Mouse (Mus musculus) embryonic facial prominence, embryonic 10.5 days (tissue): Measurements from ENCODE around the gene Prpsap2. TPM values are rescaled to one million over a fixed set of nuclear protein-coding genes. Genes with fewer than 3 reads are reported as not detected.

ENCODE experiments used
- DNase-seq: peaks from one replicate; pipeline ENCODE4 v3.0.0-alpha.2; 2017; ENCODE audit warnings: low spot score
- H3K27ac ChIP-seq: fragments of 300-500 bp; sonication (generic); replicated peaks from 2 replicates; pipeline ENCODE4 v1.5.1; 2016; ENCODE audit warnings: mild to moderate bottlenecking
- H3K27me3 ChIP-seq: fragments of 300-500 bp; sonication (generic); replicated peaks from 2 replicates; pipeline ENCODE4 v1.6.1; 2016; ENCODE audit warnings: low read depth, mild to moderate bottlenecking; ENCODE audit not compliant: poor library complexity, severe bottlenecking
- H3K36me3 ChIP-seq: fragments of 300-500 bp; sonication (generic); replicated peaks from 2 replicates; pipeline ENCODE4 v1.6.1; 2016; ENCODE audit warnings: mild to moderate bottlenecking, moderate library complexity
- H3K4me1 ChIP-seq: fragments of 300-500 bp; sonication (generic); 2 replicates; pipeline ENCODE4 v1.6.1; 2016
- H3K4me3 ChIP-seq: fragments of 300-500 bp; sonication (generic); 2 replicates; pipeline ENCODE4 v1.5.1; 2016; ENCODE audit warnings: mild to moderate bottlenecking, moderate library complexity
- H3K9me3 ChIP-seq: fragments of 300-500 bp; sonication (generic); 2 replicates; pipeline ENCODE4 v1.6.1; 2016; ENCODE audit warnings: mild to moderate bottlenecking
- WGBS: fragments of 180-500 bp; shearing (Covaris S2); methylation state at CpG from one replicate; pipeline ENCODE4 v1.1.7; 2016; 5-methylcytosine and 5-hydroxymethylcytosine counted together
- polyA plus RNA-seq: library from polyadenylated mRNA; unstranded; fragments of >200 nt; fragmentation: Nextera tagmentation; extraction: Ambion mirVana; gene quantifications from 2 replicates; pipeline ENCODE4 v1.2.1, GENCODE M21; 2016

Prpsap2 gene
- polyA plus RNA-seq, 1 experiment from 2014 or later: 34.9 TPM

DNA sequence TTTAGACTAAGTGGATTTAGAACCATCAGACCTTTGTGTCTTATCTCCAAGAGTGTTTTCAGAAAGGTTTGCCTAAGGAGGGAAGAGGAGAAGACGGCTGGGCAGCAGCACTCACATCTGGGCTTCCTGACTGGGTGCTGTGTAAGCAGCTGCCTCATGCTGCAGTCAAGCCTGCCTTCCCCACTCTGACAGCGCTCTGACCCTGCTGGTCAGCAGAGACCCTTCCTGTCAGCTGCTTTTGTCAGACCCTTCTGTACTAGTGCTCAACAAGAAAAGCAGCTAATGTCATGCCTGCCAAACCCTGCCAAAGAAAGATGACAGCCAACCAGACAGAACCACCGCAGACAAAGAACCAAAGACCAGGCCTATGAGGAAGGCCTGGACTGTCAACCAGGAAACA lies 18.1 kb downstream of the Prpsap2 start:
- 82% methylated on average over 3 of the region's 3 CpGs for WGBS
- no peak overlapping the region for H3K4me3 ChIP-seq
- H3K4me1 ChIP-seq: no peaks in the 10 kb centered on the region
- peaks cover 95% of the 10 kb centered on the region for H3K36me3 ChIP-seq
- no peak for DNase-seq
- no peaks in the 10 kb centered on the region for H3K9me3 ChIP-seq
- H3K27me3 ChIP-seq: no peaks in the 10 kb centered on the region
- H3K27ac ChIP-seq: no peak overlapping the region

DNA sequence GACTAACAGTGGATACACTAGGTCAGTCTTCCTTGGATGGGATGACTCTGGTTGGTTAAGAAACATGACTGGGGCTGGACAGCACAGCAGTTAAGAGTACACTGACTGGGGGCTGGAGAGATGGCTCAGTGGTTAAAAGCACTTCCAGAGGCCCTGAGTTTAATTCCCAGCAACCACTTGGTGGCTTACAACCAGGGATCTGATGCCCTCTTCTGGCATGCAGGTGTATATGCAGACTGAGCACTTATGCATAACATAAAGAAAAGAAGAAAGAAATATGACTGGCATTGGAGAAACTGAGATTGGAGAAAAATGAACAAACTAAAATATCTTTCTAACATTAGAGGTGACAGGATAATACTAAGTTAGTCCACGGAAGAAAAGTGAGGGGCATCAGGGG lies 21.4 kb downstream of the Prpsap2 start:
- Histone ChIP-seq H3K27me3 (no peaks in the 10 kb centered on the region), H3K4me3 (no peak overlapping the region), H3K36me3 (peaks cover 100% of the 10 kb centered on the region), H3K9me3 (no peaks in the 10 kb centered on the region), H3K27ac (no peak overlapping the region), H3K4me1 (no peaks in the 10 kb centered on the region)
- 90% methylated on average over 1 of the region's 1 CpGs for WGBS
- no peak for DNase-seq

DNA sequence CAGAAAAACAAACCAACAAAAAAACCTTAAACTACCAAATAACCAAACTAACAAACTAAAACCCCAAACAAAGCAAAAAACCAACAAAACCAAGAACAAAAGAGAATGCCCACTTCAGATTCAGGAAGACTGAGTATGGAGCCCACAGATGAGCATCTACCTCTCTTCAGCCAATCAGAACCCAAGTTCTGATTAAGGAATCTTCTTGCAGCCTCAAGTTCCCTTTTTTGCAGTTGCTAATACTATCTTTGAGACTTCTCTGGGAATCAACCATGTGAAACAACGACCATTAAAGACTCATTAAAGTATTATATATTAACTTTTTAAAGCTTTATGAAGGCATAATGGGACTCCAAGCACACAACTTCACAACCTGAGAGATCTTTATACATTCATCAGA lies 24.6 kb downstream of the Prpsap2 start:
- WGBS: 89% methylated on average over 1 of the region's 1 CpGs
- no peak for DNase-seq
- no peaks in the 10 kb centered on the region for H3K9me3 ChIP-seq
- no peak overlapping the region for H3K27ac ChIP-seq
- H3K4me1 ChIP-seq: no peaks in the 10 kb centered on the region
- no peak overlapping the region for H3K4me3 ChIP-seq
- H3K36me3 ChIP-seq: peaks cover 100% of the 10 kb centered on the region
- H3K27me3 ChIP-seq: no peaks in the 10 kb centered on the region

DNA sequence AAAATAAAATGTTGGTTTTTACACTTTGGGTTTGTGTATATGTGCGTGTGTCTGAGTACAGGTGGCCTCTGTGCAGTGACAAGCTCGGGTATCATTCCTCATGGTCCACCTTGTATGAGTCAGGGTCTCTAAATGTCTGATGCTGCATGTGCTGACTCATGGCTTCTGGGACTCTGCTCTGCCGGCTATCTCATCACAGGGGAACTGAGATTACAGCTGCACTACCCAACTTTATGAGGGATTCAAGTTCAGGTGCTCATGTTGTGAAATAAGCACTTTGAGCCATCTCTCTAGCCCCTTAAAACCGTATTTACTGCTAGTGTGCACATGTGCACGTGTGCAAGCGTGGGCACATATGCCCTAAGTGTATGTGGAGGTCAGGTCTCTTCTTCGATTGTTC lies 29.2 kb downstream of the Prpsap2 start:
- Histone ChIP-seq H3K4me3 (no peak overlapping the region), H3K36me3 (peaks cover 98% of the 10 kb centered on the region), H3K4me1 (no peaks in the 10 kb centered on the region), H3K9me3 (no peaks in the 10 kb centered on the region), H3K27me3 (no peaks in the 10 kb centered on the region), H3K27ac (no peak overlapping the region)
- DNase-seq: no peak
- 89% methylated on average over 7 of the region's 7 CpGs for WGBS

DNA sequence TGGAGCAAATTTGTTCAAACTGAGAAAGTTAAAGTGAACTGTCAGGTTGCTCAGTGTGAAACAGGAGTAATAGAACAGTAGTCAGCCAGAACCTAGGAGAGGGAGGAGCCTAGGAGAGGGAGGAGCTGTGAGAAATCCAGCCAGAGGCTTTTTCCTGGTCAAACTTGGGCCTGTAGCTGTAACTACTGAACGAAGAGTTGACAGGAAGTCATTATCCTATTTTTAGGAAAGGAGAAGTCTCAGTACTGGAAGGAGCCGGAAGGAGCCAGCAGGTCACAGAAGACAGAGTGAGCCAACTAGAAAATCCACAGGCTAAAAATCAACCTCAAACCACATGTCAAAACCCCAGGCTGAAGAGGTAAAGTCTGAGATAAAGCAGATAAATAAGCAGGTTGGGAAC lies 33.9 kb downstream of the Prpsap2 start:
- 62% methylated on average over 2 of the region's 2 CpGs for WGBS
- H3K4me1 ChIP-seq: no peaks in the 10 kb centered on the region
- H3K27me3 ChIP-seq: no peaks in the 10 kb centered on the region
- H3K9me3 ChIP-seq: no peaks in the 10 kb centered on the region
- H3K27ac ChIP-seq: no peak overlapping the region
- no peak for DNase-seq
- no peak overlapping the region for H3K4me3 ChIP-seq
- peaks cover 75% of the 10 kb centered on the region for H3K36me3 ChIP-seq

DNA sequence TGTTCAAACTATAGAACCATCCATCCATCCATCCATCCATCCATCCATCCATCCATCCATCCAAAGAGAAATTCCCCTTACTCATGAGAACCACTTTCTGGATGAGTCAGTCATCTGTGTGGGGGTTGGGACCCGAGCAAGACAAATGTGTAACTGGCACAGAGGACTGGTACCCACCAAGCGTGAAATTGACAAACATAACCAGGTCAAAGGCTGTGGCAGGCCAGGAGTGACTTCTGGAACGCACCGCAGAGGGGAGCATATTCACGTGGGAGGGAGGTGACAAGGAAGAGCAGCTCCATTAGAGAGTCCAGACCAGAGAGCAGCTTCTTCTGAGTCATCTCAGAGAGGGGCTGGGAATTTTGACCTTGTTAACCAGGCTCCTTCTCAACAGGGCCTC lies 39.8 kb downstream of the Prpsap2 start:
- WGBS: 79% methylated on average over 5 of the region's 5 CpGs
- no peaks in the 10 kb centered on the region for H3K27me3 ChIP-seq

DNA sequence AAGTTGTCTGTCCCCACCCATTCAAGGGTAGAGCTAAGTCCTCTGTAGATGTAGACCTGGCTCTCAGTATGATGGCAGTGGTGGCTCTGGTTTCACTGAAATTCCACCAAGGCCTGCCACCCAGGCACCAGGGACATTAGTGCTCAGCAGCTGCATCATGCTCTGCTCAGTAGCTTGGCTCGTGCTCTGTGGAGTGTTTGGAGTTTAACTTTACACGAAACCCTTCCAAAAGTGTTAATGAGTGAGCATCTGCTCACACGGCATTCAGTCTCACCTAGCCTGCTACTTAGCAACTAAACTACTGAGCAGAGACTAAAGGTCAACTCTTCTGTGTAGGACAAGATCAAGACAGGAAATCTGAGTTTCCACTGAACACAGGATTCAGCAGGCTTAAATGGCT lies 41.3 kb downstream of the Prpsap2 start, which contains the start of gene Slc5a10:
TSS of gene Slc5a10 (minus strand) at position 191 of the 400 bp plus-strand sequence.
- no peaks in the 10 kb centered on the region for H3K9me3 ChIP-seq
- DNase-seq: no peak
- H3K27ac ChIP-seq: no peak within 1 kb of the TSS
- H3K4me1 ChIP-seq: no peaks in the 10 kb centered on the region
- peaks cover 4% of the 10 kb centered on the region; the same call in 1 of the 2 replicates for H3K36me3 ChIP-seq
- 89% methylated on average over 3 of the region's 3 CpGs for WGBS
- no peaks in the 10 kb centered on the region for H3K27me3 ChIP-seq
- no peak within 1 kb of the TSS for H3K4me3 ChIP-seq

More for the DNA sequence above, 39.8 kb downstream of the Prpsap2 start:
- Histone ChIP-seq H3K36me3 (peaks cover 18% of the 10 kb centered on the region), H3K4me1 (no peaks in the 10 kb centered on the region), H3K9me3 (no peaks in the 10 kb centered on the region), H3K4me3 (no peak overlapping the region), H3K27ac (no peak overlapping the region)
- no peak for DNase-seq

DNA sequence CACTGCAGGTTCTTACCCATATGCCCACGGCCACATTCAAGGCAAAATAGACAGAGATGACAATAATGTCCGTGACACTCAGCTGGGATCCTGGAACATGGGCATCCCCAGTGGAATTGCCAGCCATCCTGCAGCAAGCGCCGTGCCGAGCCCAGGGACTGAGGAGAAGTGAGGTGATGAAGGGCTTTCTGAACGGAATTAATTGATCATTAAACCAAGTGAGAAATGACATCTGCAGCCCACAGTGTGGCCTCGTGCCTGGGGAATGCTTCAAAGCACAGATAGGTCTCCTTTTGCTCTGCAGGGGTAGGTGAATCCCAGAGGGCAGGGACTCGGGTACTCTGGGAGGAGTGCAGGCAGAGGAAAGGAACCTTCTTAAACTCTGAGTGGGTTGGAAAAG lies 42.1 kb downstream of the Prpsap2 start:
- Histone ChIP-seq H3K27ac (no peak overlapping the region), H3K4me1 (no peaks in the 10 kb centered on the region), H3K27me3 (no peaks in the 10 kb centered on the region), H3K4me3 (no peak overlapping the region), H3K9me3 (no peaks in the 10 kb centered on the region), H3K36me3 (no peaks in the 10 kb centered on the region)
- DNase-seq: no peak
- WGBS: 82% methylated on average over 8 of the region's 8 CpGs

DNA sequence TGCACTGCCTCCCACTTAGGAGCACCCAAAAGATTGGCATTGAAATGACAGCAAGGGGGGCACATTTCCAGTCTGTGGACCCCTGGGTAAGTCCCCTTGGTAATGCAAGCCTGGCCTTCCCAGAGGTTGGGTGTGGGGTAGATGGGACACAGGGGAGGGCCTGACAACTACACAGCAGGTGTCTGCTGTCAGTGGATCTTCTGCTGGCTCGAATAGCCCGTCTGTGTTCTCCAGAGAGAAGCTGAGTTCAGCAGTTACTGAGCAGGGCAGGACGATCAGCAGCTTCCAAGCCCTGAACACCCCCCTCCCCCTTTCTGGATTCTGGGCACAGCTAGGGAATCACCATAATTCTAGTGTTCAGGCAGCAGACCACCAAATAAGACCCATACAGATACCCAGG lies 42.5 kb downstream of the Prpsap2 start:
- DNase-seq: no peak
- Histone ChIP-seq H3K36me3 (no peaks in the 10 kb centered on the region), H3K4me1 (peaks cover 2% of the 10 kb centered on the region; the same call in 1 of the 2 replicates), H3K4me3 (no peak overlapping the region), H3K27ac (no peak overlapping the region), H3K9me3 (no peaks in the 10 kb centered on the region), H3K27me3 (no peaks in the 10 kb centered on the region)
- WGBS: 62% methylated on average over 3 of the region's 3 CpGs

DNA sequence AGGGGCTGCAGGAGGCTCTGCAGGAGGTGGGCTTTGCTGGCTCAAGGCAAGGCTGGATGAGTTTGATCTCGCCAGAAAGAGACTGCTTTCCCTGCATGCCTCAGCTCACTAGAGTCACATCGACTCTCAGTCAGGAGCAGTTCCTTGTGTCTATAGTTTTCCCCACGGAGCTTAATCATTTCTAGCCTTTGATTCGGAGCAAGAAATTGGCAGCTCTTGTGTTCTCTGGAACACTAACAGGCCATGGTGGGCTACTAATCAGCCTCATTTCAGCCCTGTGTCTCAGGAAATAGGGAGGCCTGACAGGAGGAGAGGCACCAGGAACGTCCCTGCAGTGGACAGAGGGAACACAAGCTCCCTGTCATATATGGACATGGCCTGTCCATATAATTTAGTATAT lies 43.9 kb downstream of the Prpsap2 start:
- WGBS: 70% methylated on average over 5 of the region's 5 CpGs
- Histone ChIP-seq H3K27me3 (no peaks in the 10 kb centered on the region; the same call in 1 of the 2 replicates), H3K4me1 (peaks cover 4% of the 10 kb centered on the region; the same call in 1 of the 2 replicates), H3K27ac (no peak overlapping the region), H3K9me3 (no peaks in the 10 kb centered on the region), H3K4me3 (no peak overlapping the region), H3K36me3 (no peaks in the 10 kb centered on the region)
- no peak for DNase-seq

DNA sequence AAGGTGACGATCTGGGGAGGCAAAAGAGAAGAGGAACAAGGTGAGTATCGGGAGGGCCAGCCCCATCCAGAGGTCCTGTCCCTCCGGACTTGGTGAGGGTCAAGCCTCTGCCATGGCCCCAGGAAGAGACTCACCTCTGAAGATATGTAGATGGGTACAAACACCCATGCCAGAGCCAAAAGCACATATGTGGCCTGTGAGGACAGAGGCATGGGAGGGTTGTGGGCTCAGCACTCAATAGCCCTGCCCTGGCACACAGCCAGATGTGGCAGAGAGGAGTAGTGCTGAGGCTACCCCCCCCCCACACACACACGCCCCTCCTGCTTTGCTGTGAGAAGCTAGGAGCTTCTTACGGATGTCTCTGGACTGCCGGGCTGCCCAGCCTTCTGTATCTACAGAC lies 46.8 kb downstream of the Prpsap2 start:
- 70% methylated on average over 6 of the region's 6 CpGs for WGBS
- Histone ChIP-seq H3K9me3 (no peaks in the 10 kb centered on the region), H3K27me3 (no peaks in the 10 kb centered on the region; the same call in 1 of the 2 replicates), H3K4me3 (no peak overlapping the region), H3K4me1 (peaks cover 4% of the 10 kb centered on the region; the same call in 1 of the 2 replicates), H3K36me3 (no peaks in the 10 kb centered on the region), H3K27ac (no peak overlapping the region)
- no peak for DNase-seq

DNA sequence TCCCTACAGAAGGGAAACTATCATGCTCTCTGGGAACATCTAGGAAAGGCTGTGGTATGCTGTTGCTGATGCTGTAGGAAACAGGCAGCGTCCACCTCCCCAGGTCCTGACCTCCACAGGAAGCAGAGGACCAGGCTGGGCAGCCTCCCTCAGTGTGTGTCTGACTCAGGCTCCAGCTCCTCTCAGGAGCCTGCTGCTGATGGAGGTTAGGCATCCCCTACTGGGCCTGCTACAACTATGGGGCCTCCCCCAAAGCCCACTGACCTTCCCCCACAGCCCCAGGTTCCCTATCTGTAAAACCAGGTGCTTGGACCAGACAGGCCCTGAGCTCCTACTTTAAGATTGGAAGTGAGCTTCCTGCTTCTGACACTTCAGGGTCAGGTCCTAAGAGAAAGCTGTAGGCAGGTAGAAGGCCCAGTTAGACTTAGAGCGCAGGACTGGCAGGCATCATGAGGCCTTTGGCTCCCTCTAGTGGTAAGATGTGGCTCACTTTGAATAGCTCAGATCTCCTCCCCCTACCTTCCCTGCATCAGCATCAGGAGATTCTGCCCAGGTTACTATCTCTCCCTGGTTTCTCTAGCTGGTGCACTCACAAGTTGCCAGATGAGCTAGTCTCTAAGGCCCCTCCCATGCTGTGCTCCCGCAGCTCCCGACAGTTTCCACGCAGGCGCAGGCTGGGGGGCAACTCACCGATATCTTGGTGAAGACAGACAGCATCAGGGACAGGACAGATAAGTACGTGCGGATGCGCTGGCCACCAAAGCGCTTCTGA lies 47.4 kb downstream of the Prpsap2 start:
- H3K4me1 ChIP-seq: peaks cover 5% of the 10 kb centered on the region; the same call in 1 of the 2 replicates
- no peaks in the 10 kb centered on the region for H3K9me3 ChIP-seq
- no peaks in the 10 kb centered on the region; the same call in 1 of the 2 replicates for H3K27me3 ChIP-seq
- no peaks in the 10 kb centered on the region for H3K36me3 ChIP-seq
- WGBS: 45% methylated on average over 11 of the region's 11 CpGs
- no peak overlapping the region for H3K27ac ChIP-seq
- H3K4me3 ChIP-seq: no peak overlapping the region
- peak; percentile 76 for DNase-seq

DNA sequence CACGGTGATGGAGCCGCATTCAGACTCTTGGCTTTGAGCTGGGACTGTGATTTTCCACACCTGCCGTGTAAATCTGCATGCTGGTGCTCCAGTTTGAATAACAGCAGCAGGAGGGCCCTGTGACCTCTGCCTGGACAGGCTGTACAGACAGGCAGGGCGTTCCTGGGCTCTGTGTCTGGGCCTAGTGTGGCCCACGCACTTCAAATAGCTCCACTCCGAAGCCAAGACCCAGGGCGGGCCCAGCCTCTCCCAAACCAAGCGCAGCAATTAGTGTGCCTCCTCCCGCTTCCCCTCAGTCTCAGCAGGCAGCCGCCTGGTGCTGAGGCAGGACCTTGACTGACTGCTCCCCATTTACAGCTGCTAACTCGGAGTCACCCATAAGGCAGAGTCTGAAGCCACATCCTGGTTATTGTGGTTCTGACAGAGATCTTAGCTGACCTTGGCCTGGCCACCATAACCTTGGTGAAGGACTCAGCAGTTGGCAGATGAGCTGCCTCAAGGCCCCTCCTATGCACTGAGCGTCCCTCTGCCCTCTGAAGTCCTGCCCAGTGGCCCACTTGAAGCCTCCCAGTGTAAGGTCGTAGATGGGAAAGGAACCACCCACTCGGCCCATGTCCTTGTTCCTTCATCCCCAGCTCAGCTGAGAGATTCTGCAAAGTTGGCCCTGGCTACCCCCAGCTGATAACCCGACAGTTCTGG lies 48.6 kb downstream of the Prpsap2 start:
- H3K27ac ChIP-seq: no peak overlapping the region
- no peaks in the 10 kb centered on the region; the same call in 1 of the 2 replicates for H3K27me3 ChIP-seq
- H3K4me3 ChIP-seq: no peak overlapping the region
- 59% methylated on average over 15 of the region's 15 CpGs for WGBS
- no peak for DNase-seq
- no peaks in the 10 kb centered on the region for H3K36me3 ChIP-seq
- H3K4me1 ChIP-seq: peaks cover 17% of the 10 kb centered on the region; the same call in 1 of the 2 replicates
- H3K9me3 ChIP-seq: no peaks in the 10 kb centered on the region
